Mouse (Mus musculus): ENCODE measurements around the gene Nab2. TPM values are rescaled to one million over a fixed set of nuclear protein-coding genes. Genes with fewer than 3 reads are reported as not detected.
A peak's percentile ranks its signal among the peaks of the same experiment; 100 is the strongest.

The Nab2 gene
- polyA plus RNA-seq, 1 experiment from 2014 or later, result 28.8 TPM

DNA sequence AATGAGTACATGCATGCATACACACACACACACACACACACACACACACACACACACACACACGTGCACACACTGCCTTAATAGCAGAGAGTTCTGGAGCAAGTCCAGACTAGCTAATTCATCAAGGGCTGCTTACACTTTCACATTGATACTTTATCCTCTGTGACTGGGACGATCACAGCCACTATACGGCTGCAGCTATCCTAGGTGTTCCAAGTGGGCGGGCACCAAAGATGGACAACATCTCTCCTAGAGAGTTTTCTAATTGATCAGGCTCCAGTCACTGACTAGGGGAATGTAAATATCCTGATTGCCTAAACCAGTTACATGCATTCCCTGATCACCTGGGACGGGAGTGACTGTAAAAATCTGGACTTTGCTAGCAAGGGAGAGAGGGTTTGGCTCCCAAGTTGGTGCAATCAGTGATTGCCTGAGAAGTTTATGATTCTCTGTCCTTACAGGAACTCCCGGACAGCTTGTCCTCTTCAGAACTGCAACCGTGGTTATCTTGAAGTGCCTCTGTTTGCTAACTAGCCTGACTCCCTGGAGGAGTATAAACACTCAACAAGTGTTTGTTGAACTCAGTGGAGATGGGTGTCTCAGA lies 35.6 kb downstream of the Nab2 start:
- Histone ChIP-seq H3K27ac (ENCODE audit: low read length) (no peak overlapping the region), H3K9ac (replicated peaks; ENCODE audit: low read length) (no peak overlapping the region), H3K36me3 (ENCODE audit: insufficient read depth, low read length) (no peaks in the 10 kb centered on the region), H3K4me2 (replicated peaks; ENCODE audit: low read depth, low read length) (no peak overlapping the region), H3K9me3 (ENCODE audit: low read length) (no peaks in the 10 kb centered on the region), H3K27me3 (ENCODE audit: insufficient read depth, low read length) (no peaks in the 10 kb centered on the region), H3K4me3 (ENCODE audit: low read length) (no peak overlapping the region), H3K4me1 (ENCODE audit: insufficient read depth, low read length) (no peaks in the 10 kb centered on the region)
- no peak for ATAC-seq (ENCODE audit: low FRiP score, low TSS enrichment)
- WGBS, result 39% methylated on average over 7 of the region's 7 CpGs

DNA sequence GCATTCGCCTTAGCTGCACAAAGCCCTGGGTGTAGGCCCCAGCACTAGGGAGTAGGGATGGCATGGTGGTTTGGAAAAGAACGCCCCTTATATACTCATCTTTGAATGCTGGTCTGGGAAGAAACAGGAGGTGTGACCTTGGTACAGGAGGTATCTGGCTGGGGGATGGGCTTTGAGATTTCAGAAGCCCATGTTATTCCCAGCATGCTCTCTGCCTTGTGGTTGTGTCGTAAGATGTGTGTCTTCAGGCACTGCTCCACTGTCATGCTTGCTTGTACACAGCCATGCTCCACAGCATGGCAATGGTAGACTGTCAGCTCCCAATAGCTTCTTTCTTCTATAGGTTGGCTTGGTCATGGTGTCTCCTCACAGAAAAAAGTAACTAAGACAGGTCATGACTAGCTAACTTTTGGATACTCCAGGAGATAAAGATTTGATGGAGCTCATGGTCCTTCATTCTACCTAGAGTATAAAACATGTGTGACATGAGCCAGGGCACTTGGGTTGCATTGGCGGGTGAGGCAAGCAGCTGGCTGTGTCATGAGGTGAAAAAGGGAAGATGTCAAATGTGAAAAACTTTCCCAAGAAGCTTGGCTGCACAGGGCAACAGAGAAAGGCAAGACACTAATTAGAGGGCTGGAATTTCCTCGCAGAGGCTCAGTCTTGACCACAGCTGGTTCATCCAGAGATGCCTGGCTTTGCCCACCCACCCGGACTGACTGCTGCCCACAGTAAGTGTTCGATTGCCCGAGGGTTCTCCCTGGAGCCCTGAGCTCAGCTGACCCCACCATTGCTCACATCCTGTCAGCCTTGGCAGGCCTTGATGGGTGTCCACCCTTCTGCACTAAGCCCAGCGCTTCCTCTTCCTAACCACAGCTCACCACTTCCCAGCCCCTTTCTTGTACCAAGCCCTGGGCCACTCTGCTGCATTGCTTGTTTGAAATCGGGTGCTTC lies 36.8 kb downstream of the Nab2 start:
- no peaks in the 10 kb centered on the region for H3K36me3 ChIP-seq (ENCODE audit: insufficient read depth, low read length)
- H3K9me3 ChIP-seq (ENCODE audit: low read length), result peaks cover 5% of the 10 kb centered on the region
- H3K27me3 ChIP-seq (ENCODE audit: insufficient read depth, low read length), result no peaks in the 10 kb centered on the region
- 76% methylated on average over 10 of the region's 10 CpGs for WGBS
- no peak overlapping the region for H3K9ac ChIP-seq (replicated peaks; ENCODE audit: low read length)
- no peak overlapping the region for H3K27ac ChIP-seq (ENCODE audit: low read length)
- no peaks in the 10 kb centered on the region for H3K4me1 ChIP-seq (ENCODE audit: insufficient read depth, low read length)
- no peak overlapping the region for H3K4me3 ChIP-seq (ENCODE audit: low read length)
- no peak overlapping the region for H3K4me2 ChIP-seq (replicated peaks; ENCODE audit: low read depth, low read length)
- no peak for ATAC-seq (ENCODE audit: low FRiP score, low TSS enrichment)

DNA sequence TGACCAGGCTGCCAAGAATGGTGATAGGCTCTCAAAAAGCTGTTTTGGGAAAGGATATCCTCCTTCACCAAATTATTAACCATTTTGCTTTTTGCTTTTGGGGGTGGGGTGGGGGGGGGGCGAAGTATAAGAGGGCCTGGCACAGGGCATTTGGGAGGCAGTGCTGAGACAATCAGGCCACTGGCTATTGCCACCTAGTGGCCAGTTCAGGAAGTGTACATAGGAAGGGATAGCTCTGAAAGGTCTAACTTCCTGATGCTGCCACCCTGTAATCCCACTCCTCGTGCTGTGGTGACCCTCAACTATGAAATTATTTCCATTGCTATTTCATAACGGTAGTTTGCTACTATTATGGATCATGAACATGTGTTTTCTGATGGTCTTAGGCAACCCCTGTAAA lies 41.9 kb downstream of the Nab2 start:
- H3K9me3 ChIP-seq (ENCODE audit: low read length), result peaks cover 9% of the 10 kb centered on the region
- H3K9ac ChIP-seq (replicated peaks; ENCODE audit: low read length), result no peak overlapping the region
- no peak for ATAC-seq (ENCODE audit: low FRiP score, low TSS enrichment)
- H3K36me3 ChIP-seq (ENCODE audit: insufficient read depth, low read length), result no peaks in the 10 kb centered on the region
- H3K4me3 ChIP-seq (ENCODE audit: low read length), result no peak overlapping the region
- peaks cover 9% of the 10 kb centered on the region for H3K4me1 ChIP-seq (ENCODE audit: insufficient read depth, low read length)
- no peaks in the 10 kb centered on the region for H3K27me3 ChIP-seq (ENCODE audit: insufficient read depth, low read length)
- H3K4me2 ChIP-seq (replicated peaks; ENCODE audit: low read depth, low read length), result no peak overlapping the region
- no peak overlapping the region for H3K27ac ChIP-seq (ENCODE audit: low read length)
- WGBS, result 92% methylated on average over 3 of the region's 3 CpGs

DNA sequence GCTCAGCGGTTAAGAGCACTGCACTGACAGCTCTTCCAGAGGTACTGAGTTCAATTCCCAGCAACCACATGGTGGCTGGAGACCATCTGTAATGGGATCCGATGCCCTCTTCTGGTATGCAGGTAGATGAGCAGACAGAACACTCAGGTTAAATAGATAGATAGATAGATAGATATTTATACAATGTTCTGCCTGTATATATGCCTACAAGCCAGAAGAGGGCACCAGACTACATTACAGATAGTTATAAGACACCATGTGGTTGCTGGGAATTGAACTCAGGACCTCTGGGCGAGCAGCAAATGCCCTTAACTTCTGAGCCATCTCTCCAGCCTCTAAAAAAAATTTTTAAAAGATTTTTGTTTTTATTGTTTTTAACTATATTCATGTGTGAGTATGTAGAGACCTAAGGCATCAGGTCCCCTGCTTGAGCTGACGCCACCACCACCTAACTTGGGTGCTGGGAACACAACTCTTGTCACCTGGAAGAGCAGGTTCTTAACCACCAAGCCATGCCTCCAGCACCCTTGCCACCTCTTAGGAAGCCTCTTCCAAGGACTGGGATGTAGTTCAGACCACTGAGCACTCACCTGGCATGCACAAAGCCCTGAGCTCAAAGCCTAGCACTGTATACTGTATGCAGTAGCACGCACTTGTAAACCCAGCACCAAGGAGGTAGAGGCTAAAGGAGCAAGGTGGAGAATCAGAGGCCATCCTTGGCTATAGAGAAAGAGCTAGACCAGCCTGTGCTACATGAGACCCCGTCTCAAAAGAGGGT lies 44.7 kb downstream of the Nab2 start:
- no peaks in the 10 kb centered on the region for H3K27me3 ChIP-seq (ENCODE audit: insufficient read depth, low read length)
- H3K9ac ChIP-seq (replicated peaks; ENCODE audit: low read length), result no peak overlapping the region
- H3K9me3 ChIP-seq (ENCODE audit: low read length), result peaks cover 9% of the 10 kb centered on the region
- 91% methylated on average over 6 of the region's 6 CpGs for WGBS
- peaks cover 28% of the 10 kb centered on the region for H3K4me1 ChIP-seq (ENCODE audit: insufficient read depth, low read length)
- H3K4me2 ChIP-seq (replicated peaks; ENCODE audit: low read depth, low read length), result no peak overlapping the region
- no peak overlapping the region for H3K27ac ChIP-seq (ENCODE audit: low read length)
- no peak for ATAC-seq (ENCODE audit: low FRiP score, low TSS enrichment)
- H3K36me3 ChIP-seq (ENCODE audit: insufficient read depth, low read length), result no peaks in the 10 kb centered on the region
- no peak overlapping the region for H3K4me3 ChIP-seq (ENCODE audit: low read length)

DNA sequence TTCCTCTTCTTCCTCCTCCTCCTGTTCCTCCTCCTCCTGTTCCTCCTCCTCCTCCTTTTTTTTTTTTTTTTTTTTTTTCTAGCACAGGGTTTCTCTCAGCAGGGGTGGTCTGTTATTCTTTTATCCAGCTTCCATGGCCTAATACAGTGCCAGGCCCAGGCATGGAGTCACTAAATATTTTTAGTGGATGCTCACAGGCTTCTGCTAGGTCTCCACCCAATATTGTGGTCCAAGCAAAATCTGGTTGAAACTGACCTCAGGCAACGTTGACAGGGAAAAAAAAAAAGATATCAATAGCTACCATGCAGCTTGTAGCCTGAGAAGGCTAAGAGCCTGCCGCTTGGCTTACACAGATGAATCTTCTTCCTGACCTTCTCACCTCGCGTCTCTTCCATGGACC lies 45.7 kb downstream of the Nab2 start:
- Histone ChIP-seq H3K9me3 (ENCODE audit: low read length) (peaks cover 9% of the 10 kb centered on the region), H3K27ac (ENCODE audit: low read length) (no peak overlapping the region; the same call in 1 of the 2 replicates), H3K4me3 (ENCODE audit: low read length) (no peak overlapping the region), H3K4me2 (replicated peaks; ENCODE audit: low read depth, low read length) (peak overlapping the region; percentile 96; the same call in 1 of the 2 replicates), H3K4me1 (ENCODE audit: insufficient read depth, low read length) (peaks cover 38% of the 10 kb centered on the region), H3K36me3 (ENCODE audit: insufficient read depth, low read length) (no peaks in the 10 kb centered on the region), H3K9ac (replicated peaks; ENCODE audit: low read length) (no peak overlapping the region), H3K27me3 (ENCODE audit: insufficient read depth, low read length) (no peaks in the 10 kb centered on the region)
- 72% methylated on average over 4 of the region's 4 CpGs for WGBS
- ATAC-seq (ENCODE audit: low FRiP score, low TSS enrichment), result no peak

DNA sequence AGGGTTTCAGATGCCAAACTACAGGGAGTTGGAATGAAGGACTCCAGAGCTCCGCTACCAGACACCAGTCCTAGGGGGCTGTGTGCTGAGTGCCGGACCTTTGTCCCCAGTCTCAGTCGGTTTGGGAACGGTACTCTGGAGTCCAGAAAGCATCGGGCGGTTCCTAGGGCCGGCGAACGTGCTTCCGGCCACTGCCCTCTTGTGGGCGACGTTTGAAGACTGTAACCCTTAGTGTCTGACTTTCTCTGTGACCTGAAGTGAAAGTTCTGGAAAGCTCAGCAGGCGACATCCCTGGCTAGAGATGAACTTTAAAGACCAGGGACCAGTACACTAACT lies 46.3 kb downstream of the Nab2 start:
- H3K27me3 ChIP-seq (ENCODE audit: insufficient read depth, low read length), result no peaks in the 10 kb centered on the region
- under 1% methylated on average over 13 of the region's 13 CpGs for WGBS
- peak; percentile 44 for ATAC-seq (ENCODE audit: low FRiP score, low TSS enrichment)

DNA sequence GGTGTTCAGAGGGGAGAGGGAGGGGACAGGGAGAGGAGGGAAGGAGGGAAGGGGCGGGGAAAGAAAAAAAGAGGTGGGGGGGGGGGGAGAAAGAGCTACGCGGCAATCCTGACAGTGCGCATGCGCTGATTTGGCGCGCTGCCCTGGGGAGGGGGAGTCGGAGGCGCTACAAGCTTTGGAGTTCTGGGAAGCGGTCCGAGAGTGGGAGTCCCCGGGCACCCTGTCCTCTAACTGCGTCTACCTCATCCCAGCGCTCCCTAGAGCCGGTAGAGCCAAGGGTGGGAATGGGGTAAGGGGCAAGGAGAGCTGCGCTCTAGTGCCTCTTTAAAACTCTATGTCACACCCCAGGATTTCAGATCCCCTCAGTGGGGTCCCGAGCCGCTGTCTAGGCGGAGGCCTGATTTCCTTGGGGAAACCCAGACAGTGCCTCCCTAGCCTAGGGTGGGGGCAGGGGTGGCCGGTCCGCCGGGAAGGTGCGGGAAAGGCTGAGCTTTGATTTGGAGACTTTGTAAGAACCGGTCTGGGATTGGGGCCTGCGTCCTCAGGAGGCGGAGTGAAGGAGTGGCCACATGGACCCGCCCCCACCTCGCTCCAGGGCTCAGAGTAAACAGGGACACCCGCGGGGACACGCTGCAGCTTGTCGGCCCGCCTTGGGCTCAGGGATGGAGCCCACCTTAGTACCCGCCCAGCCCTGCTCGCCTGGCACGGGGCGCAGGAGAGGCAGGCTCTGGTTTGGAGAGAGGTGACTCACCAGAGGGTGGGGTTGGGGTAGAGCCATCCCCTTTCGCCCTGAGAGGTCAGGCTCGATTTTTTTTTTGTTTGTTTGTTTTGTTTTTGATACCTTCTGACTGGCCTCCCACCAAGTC lies 46.9 kb downstream of the Nab2 start:
- 0% methylated on average over 36 of the region's 39 CpGs for WGBS
- Histone ChIP-seq H3K4me3 (ENCODE audit: low read length) (peak overlapping the region; percentile 74), H3K27me3 (ENCODE audit: insufficient read depth, low read length) (no peaks in the 10 kb centered on the region), H3K4me1 (ENCODE audit: insufficient read depth, low read length) (peaks cover 50% of the 10 kb centered on the region), H3K9ac (replicated peaks; ENCODE audit: low read length) (peak overlapping the region; percentile 81), H3K9me3 (ENCODE audit: low read length) (peaks cover 3% of the 10 kb centered on the region), H3K36me3 (ENCODE audit: insufficient read depth, low read length) (no peaks in the 10 kb centered on the region), H3K27ac (ENCODE audit: low read length) (peak overlapping the region; percentile 98), H3K4me2 (replicated peaks; ENCODE audit: low read depth, low read length) (peak overlapping the region; percentile 96)
- ATAC-seq (ENCODE audit: low FRiP score, low TSS enrichment), result peak; percentile 91

More for the DNA sequence above, 46.3 kb downstream of the Nab2 start:
- Histone ChIP-seq H3K27ac (ENCODE audit: low read length) (peak overlapping the region; percentile 98), H3K4me2 (replicated peaks; ENCODE audit: low read depth, low read length) (peak overlapping the region; percentile 96), H3K36me3 (ENCODE audit: insufficient read depth, low read length) (no peaks in the 10 kb centered on the region), H3K9me3 (ENCODE audit: low read length) (peaks cover 9% of the 10 kb centered on the region), H3K4me1 (ENCODE audit: insufficient read depth, low read length) (peaks cover 44% of the 10 kb centered on the region), H3K4me3 (ENCODE audit: low read length) (peak overlapping the region; percentile 74), H3K9ac (replicated peaks; ENCODE audit: low read length) (peak overlapping the region; percentile 81)

DNA sequence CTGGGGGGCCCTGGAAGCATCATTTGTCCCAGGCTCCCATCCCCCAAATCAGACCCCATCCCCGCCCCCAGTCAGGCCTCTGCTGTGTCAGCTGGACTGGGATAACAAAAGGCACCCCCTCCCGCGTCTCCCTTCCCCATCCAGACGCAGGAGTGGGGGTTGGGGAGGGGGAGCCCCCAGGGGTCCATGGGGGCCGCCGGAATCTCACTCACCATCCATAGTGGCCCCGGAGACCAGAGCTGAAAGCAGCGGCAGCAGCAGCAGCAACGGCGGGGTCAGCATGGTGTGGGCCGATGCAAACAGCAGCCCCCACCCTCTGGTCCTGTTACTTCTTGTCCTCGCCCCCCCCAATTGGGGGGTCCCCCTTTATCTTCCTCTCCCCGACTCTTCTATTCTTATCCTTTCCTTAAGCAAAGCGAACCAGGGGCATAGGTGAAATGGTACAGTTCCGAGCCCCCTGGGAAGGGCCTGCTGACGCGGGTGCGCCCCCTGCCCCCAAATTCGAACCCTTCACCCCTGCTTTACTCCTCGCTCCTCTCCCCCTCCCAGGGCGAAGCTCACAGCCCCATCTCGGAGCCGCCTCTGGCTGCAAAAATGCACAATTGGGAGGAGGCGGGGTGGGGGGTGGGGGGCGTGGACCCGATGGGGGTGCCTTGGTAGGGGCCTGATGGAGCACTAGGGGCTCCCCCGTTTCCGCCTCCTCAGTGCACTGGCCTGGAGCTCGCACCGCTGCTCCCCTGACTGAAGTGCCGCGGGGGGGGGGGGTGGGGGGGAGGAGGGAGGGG lies 47.8 kb downstream of the Nab2 start, which contains the start of gene Lrp1:
Lrp1 (minus strand) TSS at position 743 of the 785 bp plus-strand sequence.
- Histone ChIP-seq H3K27me3 (ENCODE audit: insufficient read depth, low read length) (no peaks in the 10 kb centered on the region), H3K9me3 (ENCODE audit: low read length) (no peaks in the 10 kb centered on the region), H3K4me1 (ENCODE audit: insufficient read depth, low read length) (peaks cover 58% of the 10 kb centered on the region), H3K4me3 (ENCODE audit: low read length) (peak within 1 kb of the TSS; percentile 74), H3K36me3 (ENCODE audit: insufficient read depth, low read length) (no peaks in the 10 kb centered on the region), H3K4me2 (replicated peaks; ENCODE audit: low read depth, low read length) (peak within 1 kb of the TSS; percentile 96), H3K27ac (ENCODE audit: low read length) (peak within 1 kb of the TSS; percentile 98), H3K9ac (replicated peaks; ENCODE audit: low read length) (peak within 1 kb of the TSS; percentile 81)
- peak; percentile 80 for ATAC-seq (ENCODE audit: low FRiP score, low TSS enrichment)
- whole genome bisulfite sequencing, result under 1% methylated on average over 24 of the region's 32 CpGs
